Mouse (Mus musculus): ENCODE measurements at regions not wholly inside any gene's neighbourhood (a gene's known extent, or its start where the extent isn't known, plus 50 kb on each side); places are given as distances from the start of the nearest gene placed in this dataset.

- peak; percentile 32; the same call in 1 of the 2 replicates for TF ChIP-seq CTCF (IDR thresholded peaks at IDR 0.05; ENCODE audit: borderline replicate concordance, insufficient read depth, low read length)
- no peak for TF ChIP-seq POLR2A (IDR thresholded peaks at IDR 0.05; ENCODE audit: low read depth, low read length)
Observed at GRCm38 (mm10) chr5:45278571-45278970, 171.5 kb downstream of the Qdpr start.

Data from embryonic fibroblast, embryonic 13.5 days (primary cell).